Mouse (Mus musculus): ENCODE measurements around the gene Kif3c.

DNA sequence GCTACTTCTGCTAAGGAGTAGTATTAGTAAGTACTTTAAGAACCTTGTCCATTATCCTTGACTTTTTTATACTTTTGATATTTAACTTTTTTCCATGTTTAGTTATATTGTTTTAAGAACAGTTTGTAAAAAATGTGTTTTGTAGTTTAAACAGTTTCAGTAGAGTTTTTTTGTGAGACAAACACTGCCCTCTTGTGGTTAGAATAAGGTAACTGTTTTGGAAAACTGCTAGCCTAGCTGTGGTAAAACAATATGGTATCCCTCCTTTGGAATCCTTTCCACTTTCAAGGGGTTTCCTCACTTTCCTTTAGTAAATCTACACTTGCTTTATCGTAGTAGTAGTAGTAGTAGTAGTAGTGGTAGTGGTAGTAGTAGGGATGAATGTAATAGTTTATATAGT, 72.9 kb downstream of the Kif3c start:
- TF ChIP-seq EP300 (optimal IDR thresholded peaks at IDR 0.05): no peak
- TF ChIP-seq CTCF (IDR thresholded peaks at IDR 0.05; ENCODE audit: low read depth): peak; percentile 61
